In the genomic region with DNA sequence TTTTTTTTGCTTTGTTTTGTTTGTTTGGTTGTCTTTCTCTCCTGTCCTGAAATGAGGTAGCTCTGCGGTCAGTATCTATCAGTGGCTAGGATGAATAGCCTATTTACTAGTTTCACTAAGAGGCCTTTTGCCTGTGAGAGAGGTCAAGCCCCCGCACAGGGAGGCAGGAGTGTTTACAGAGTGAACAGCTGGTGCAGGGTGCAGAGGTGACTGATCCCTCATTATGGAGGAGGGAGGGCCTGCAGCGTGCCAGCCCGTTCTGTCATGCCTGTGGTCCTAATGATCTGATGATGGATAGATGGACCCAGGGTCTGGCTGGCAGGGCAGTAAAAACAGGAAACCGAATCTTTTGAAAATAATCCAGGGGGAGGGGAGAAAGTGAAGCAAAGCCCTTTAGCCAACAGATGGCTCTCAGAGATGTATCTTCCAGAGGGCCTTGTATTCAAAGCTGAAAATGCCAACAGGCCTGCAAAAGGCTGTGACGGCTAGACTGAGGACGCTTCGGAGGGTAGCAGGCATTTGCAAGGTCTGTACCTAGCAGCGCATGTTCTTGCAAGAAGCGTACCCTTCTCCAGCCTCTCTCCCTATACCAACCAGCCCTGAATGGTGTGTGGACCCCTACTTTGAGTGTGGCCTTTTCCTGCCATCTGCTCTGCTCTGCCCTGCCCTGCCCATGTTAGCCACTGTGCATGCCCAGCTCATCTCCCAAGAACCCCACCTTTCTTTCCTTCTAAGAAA, we compare ENCODE assay signal across 9 mouse cellular contexts. TPM values are rescaled to one million over a fixed set of nuclear protein-coding genes. Genes with fewer than 3 reads are reported as not detected.
DNase-seq lines count a peak whose midpoint lies in the region; ATAC-seq and TF ChIP-seq lines count a peak whose summit lies in the region.
"Had no signal": no experiment of that assay in that cellular context is flagged by ENCODE, and none has a peak within 500 bp of the region (broad histone marks: within the 10 kb centered on the region; RNA-seq: fewer than 3 reads in every experiment).

No protein-coding gene starts in this region.

- WGBS in stomach, embryonic 14.5 days = 31% methylated on average over 10 of the region's 10 CpGs
- WGBS in stomach, postnatal 0 days = 43% methylated on average over 10 of the region's 10 CpGs
- WGBS in hindbrain, embryonic 11.5 days = 19% methylated on average over 10 of the region's 10 CpGs
- 27% methylated on average over 10 of the region's 10 CpGs for WGBS in lung, embryonic 15.5 days

- 0 out of 2 replicates have a peak overlapping the region, but pooled peaks have one; percentile 15 for H3K27ac ChIP-seq in stomach, embryonic 14.5 days (ENCODE audit: low read length)
- no peak overlapping the region for H3K27ac ChIP-seq in stomach, postnatal 0 days (replicated peaks)
- H3K27ac ChIP-seq in hindbrain, embryonic 11.5 days (ENCODE audit: low read depth, low read length) = 0 out of 2 replicates have a peak overlapping the region, but pooled peaks have one; percentile 44
- H3K27ac ChIP-seq in lung, embryonic 15.5 days = peak overlapping the region; percentile 50

- no peaks in the 10 kb centered on the region for H3K9me3 ChIP-seq in stomach, embryonic 14.5 days (ENCODE audit: control insufficient read depth, low read depth, low read length)
- H3K9me3 ChIP-seq in stomach, postnatal 0 days (ENCODE audit: control insufficient read depth, low read length) = no peaks in the 10 kb centered on the region
- H3K9me3 ChIP-seq in hindbrain, embryonic 11.5 days (ENCODE audit: control insufficient read depth, low read length) = no peaks in the 10 kb centered on the region
- no peaks in the 10 kb centered on the region for H3K9me3 ChIP-seq in lung, embryonic 15.5 days

- H3K36me3 ChIP-seq in stomach, embryonic 14.5 days (ENCODE audit: control insufficient read depth, insufficient read depth, low read length) = no peaks in the 10 kb centered on the region
- H3K36me3 ChIP-seq in stomach, postnatal 0 days (ENCODE audit: control insufficient read depth, insufficient read depth, low read length) = no peaks in the 10 kb centered on the region
- H3K36me3 ChIP-seq in hindbrain, embryonic 11.5 days (ENCODE audit: control insufficient read depth, insufficient read depth, low read length) = no peaks in the 10 kb centered on the region
- H3K36me3 ChIP-seq in lung, embryonic 15.5 days = no peaks in the 10 kb centered on the region

- H3K4me2 ChIP-seq in stomach, embryonic 14.5 days (replicated peaks; ENCODE audit: low read depth, low read length) = no peak overlapping the region
- H3K4me2 ChIP-seq in stomach, postnatal 0 days (replicated peaks; ENCODE audit: low read depth) = no peak overlapping the region
- no peak overlapping the region for H3K4me2 ChIP-seq in hindbrain, embryonic 11.5 days (replicated peaks; ENCODE audit: low read depth, low read length)
- 0 out of 2 replicates have a peak overlapping the region, but pooled peaks have one; percentile 3 for H3K4me2 ChIP-seq in lung, embryonic 15.5 days

- H3K4me3 ChIP-seq in stomach, embryonic 14.5 days (ENCODE audit: low read depth, low read length) = no peak overlapping the region
- H3K4me3 ChIP-seq in stomach, postnatal 0 days (ENCODE audit: low read depth, low read length) = no peak overlapping the region
- no peak overlapping the region for H3K4me3 ChIP-seq in hindbrain, embryonic 11.5 days (ENCODE audit: low read depth, low read length)
- no peak overlapping the region for H3K4me3 ChIP-seq in lung, embryonic 15.5 days
- H3K4me3 ChIP-seq: erythroblast, embryonic 14.5 days had no signal

- H3K4me1 ChIP-seq in stomach, embryonic 14.5 days (ENCODE audit: control insufficient read depth, insufficient read depth, low read length) = peaks cover 21% of the 10 kb centered on the region
- peaks cover 5% of the 10 kb centered on the region for H3K4me1 ChIP-seq in stomach, postnatal 0 days (replicated peaks; ENCODE audit: control insufficient read depth, insufficient read depth)
- H3K4me1 ChIP-seq in hindbrain, embryonic 11.5 days (replicated peaks; ENCODE audit: control insufficient read depth, insufficient read depth, low read length) = peaks cover 12% of the 10 kb centered on the region
- peaks cover 57% of the 10 kb centered on the region for H3K4me1 ChIP-seq in lung, embryonic 15.5 days

- no peak overlapping the region for H3K9ac ChIP-seq in stomach, embryonic 14.5 days (replicated peaks; ENCODE audit: low read depth, low read length)
- H3K9ac ChIP-seq in stomach, postnatal 0 days (ENCODE audit: low read length) = no peak overlapping the region
- no peak overlapping the region for H3K9ac ChIP-seq in hindbrain, embryonic 11.5 days (ENCODE audit: low read depth, low read length)
- no peak overlapping the region for H3K9ac ChIP-seq in lung, embryonic 15.5 days

- no peak for TF ChIP-seq EP300 in stomach, postnatal 0 days (optimal IDR thresholded peaks at IDR 0.05)

- intact Hi-C loops in gastrocnemius, postnatal 14 days (cut with DNase I; ENCODE audit: low total_unique reads) = no loop called here

- no peak for TF ChIP-seq CTCF in stomach, postnatal 0 days (IDR thresholded peaks at IDR 0.05; ENCODE audit: low read depth)

- no peak for DNase-seq in stomach, postnatal 0 days (ENCODE audit: low spot score)
- peak; percentile 72 for DNase-seq in hindbrain, embryonic 11.5 days (ENCODE audit: low spot score)
- DNase-seq in spleen, postnatal 4 days (ENCODE audit: low spot score in 2 of 2) = no peak
- no peak for DNase-seq in gastrocnemius, postnatal 14 days

- no peaks in the 10 kb centered on the region for H3K27me3 ChIP-seq in stomach, embryonic 14.5 days (ENCODE audit: control insufficient read depth, insufficient read depth, low read length)
- H3K27me3 ChIP-seq in stomach, postnatal 0 days (ENCODE audit: control insufficient read depth, insufficient read depth, low read length) = no peaks in the 10 kb centered on the region
- H3K27me3 ChIP-seq in hindbrain, embryonic 11.5 days (ENCODE audit: control insufficient read depth, insufficient read depth, low read length) = peaks cover 7% of the 10 kb centered on the region
- H3K27me3 ChIP-seq in lung, embryonic 15.5 days = no peaks in the 10 kb centered on the region

- peak; percentile 51; the same call in 1 of the 2 replicates for ATAC-seq in stomach, embryonic 14.5 days (ENCODE audit: insufficient number of reproducible peaks, insufficient read depth, low FRiP score, low read depth)
- no peak; the same call in 1 of the 2 replicates for ATAC-seq in stomach, postnatal 0 days (ENCODE audit: low FRiP score, low TSS enrichment)
- ATAC-seq in hindbrain, embryonic 11.5 days (ENCODE audit: low FRiP score) = peak; percentile 90
- peak; percentile 69; the same call in 1 of the 2 replicates for ATAC-seq in lung, embryonic 15.5 days (ENCODE audit: borderline replicate concordance, extremely low read depth, low FRiP score, low TSS enrichment)
- ATAC-seq in inflammation-experienced regulatory T-cells, adult 6 months = no peak
- ATAC-seq in erythroblast, adult 5-6 weeks (replicated peaks; ENCODE audit: low FRiP score, poor library complexity, severe bottlenecking) = no peak

RNA-seq across cellular contexts. Expression of gene Bcr, which starts 38.2 kb away (rescaled TPM):
- 8.6 and 11.9 TPM in 2 replicates for polyA plus RNA-seq in stomach, embryonic 14.5 days (2014; fragmentation: Nextera tagmentation; extraction: Ambion mirVana)
- 4.5 and 4.7 TPM in 2 replicates for polyA plus RNA-seq in stomach, postnatal 0 days (2015; fragmentation: Nextera tagmentation; extraction: Ambion mirVana)
- polyA plus RNA-seq in hindbrain, embryonic 11.5 days (2014; fragmentation: Nextera tagmentation; extraction: Ambion mirVana) = 10.5 and 15.2 TPM in 2 replicates
- 8.6 and 8.9 TPM in 2 replicates for polyA plus RNA-seq in lung, embryonic 15.5 days (2015; fragmentation: Nextera tagmentation; extraction: Ambion mirVana)
- 1 to 10 TPM; 5.5 to 9.0 (median 6.4) TPM for polyA plus RNA-seq in inflammation-experienced regulatory T-cells, adult 6 months (2017; shearing (Covaris generic))
- 2.7 and 3.7 TPM in 2 replicates for total RNA-seq in erythroblast, adult 5-6 weeks (2015; ENCODE audit: low replicate concordance)
- 2.3 and 4.9 TPM in 2 replicates for total RNA-seq in erythroblast, adult 5-6 weeks (2017; ENCODE audit: low replicate concordance)
- 1 to 10 TPM; 4.7 to 5.3 TPM for total RNA-seq in gastrocnemius, postnatal 14 days (2021)

Comparison
In these comparisons a context has a peak if more than half of its experiments do, and no peak if none do; other contexts are left out.
1. ATAC-seq: peak in stomach, embryonic 14.5 days (single experiment), hindbrain, embryonic 11.5 days (single experiment) and lung, embryonic 15.5 days (single experiment); none in stomach, postnatal 0 days (single experiment), inflammation-experienced regulatory T-cells, adult 6 months (single experiment) and erythroblast, adult 5-6 weeks (single experiment).